Mouse (Mus musculus): ENCODE results near the gene Gpc6. TPM values are rescaled to one million over a fixed set of nuclear protein-coding genes. Genes with fewer than 3 reads are reported as not detected.

Gene Gpc6
- total RNA-seq, 2 experiments from 2014 or later: not detected

- no peak for ATAC-seq (replicated peaks; ENCODE audit: poor library complexity)
Measured at GRCm38 (mm10) chr14:117055134-117055533, 130.0 kb downstream of the Gpc6 start.

- ATAC-seq (replicated peaks; ENCODE audit: poor library complexity): no peak
Measured at GRCm38 (mm10) chr14:117061078-117061477, 136.0 kb downstream of the Gpc6 start.

GRCm38 (mm10) chr14:117061527-117061926, 136.4 kb downstream of the Gpc6 start:
- no peak for ATAC-seq (replicated peaks; ENCODE audit: poor library complexity)

- ATAC-seq (replicated peaks; ENCODE audit: poor library complexity): no peak
Measured at GRCm38 (mm10) chr14:117068179-117068578, 143.1 kb downstream of the Gpc6 start.

- ATAC-seq (replicated peaks; ENCODE audit: poor library complexity): no peak
Measured at GRCm38 (mm10) chr14:117070470-117071085, 145.5 kb downstream of the Gpc6 start.

GRCm38 (mm10) chr14:117093586-117093985, 168.5 kb downstream of the Gpc6 start:
- no peak for ATAC-seq (replicated peaks; ENCODE audit: poor library complexity)

GRCm38 (mm10) chr14:117106900-117107299, 181.8 kb downstream of the Gpc6 start:
- ATAC-seq (replicated peaks; ENCODE audit: poor library complexity): no peak

- no peak for ATAC-seq (replicated peaks; ENCODE audit: poor library complexity)
Measured at GRCm38 (mm10) chr14:117113153-117113552, 188.0 kb downstream of the Gpc6 start.

- ATAC-seq (replicated peaks; ENCODE audit: poor library complexity): no peak
Measured at GRCm38 (mm10) chr14:117122036-117122435, 196.9 kb downstream of the Gpc6 start.

- ATAC-seq (replicated peaks; ENCODE audit: poor library complexity): no peak
Measured at GRCm38 (mm10) chr14:117130334-117130733, 205.2 kb downstream of the Gpc6 start.

- no peak for ATAC-seq (replicated peaks; ENCODE audit: poor library complexity)
Measured at GRCm38 (mm10) chr14:117131324-117131723, 206.2 kb downstream of the Gpc6 start.

GRCm38 (mm10) chr14:117141077-117141848, 216.1 kb downstream of the Gpc6 start:
- no peak for ATAC-seq (replicated peaks; ENCODE audit: poor library complexity)

GRCm38 (mm10) chr14:117146089-117146488, 221.0 kb downstream of the Gpc6 start:
- no peak for ATAC-seq (replicated peaks; ENCODE audit: poor library complexity)

- ATAC-seq (replicated peaks; ENCODE audit: poor library complexity): no peak
Measured at GRCm38 (mm10) chr14:117146665-117147064, 221.6 kb downstream of the Gpc6 start.

GRCm38 (mm10) chr14:117151621-117152020, 226.5 kb downstream of the Gpc6 start:
- no peak for ATAC-seq (replicated peaks; ENCODE audit: poor library complexity)

- no peak for ATAC-seq (replicated peaks; ENCODE audit: poor library complexity)
Measured at GRCm38 (mm10) chr14:117155884-117156465, 230.9 kb downstream of the Gpc6 start.

- ATAC-seq (replicated peaks; ENCODE audit: poor library complexity): no peak
Measured at GRCm38 (mm10) chr14:117157426-117157825, 232.3 kb downstream of the Gpc6 start.

GRCm38 (mm10) chr14:117166350-117166749, 241.2 kb downstream of the Gpc6 start:
- ATAC-seq (replicated peaks; ENCODE audit: poor library complexity): no peak

GRCm38 (mm10) chr14:117193364-117193763, 268.2 kb downstream of the Gpc6 start:
- no peak for ATAC-seq (replicated peaks; ENCODE audit: poor library complexity)

GRCm38 (mm10) chr14:117202012-117202411, 276.9 kb downstream of the Gpc6 start:
- ATAC-seq (replicated peaks; ENCODE audit: poor library complexity): no peak

- ATAC-seq (replicated peaks; ENCODE audit: poor library complexity): peak; percentile 90
Measured at GRCm38 (mm10) chr14:117203960-117204359, 278.8 kb downstream of the Gpc6 start.

- ATAC-seq (replicated peaks; ENCODE audit: poor library complexity): no peak
Measured at GRCm38 (mm10) chr14:117214373-117214772, 289.3 kb downstream of the Gpc6 start.

Data from megakaryocyte progenitor cell, adult 5-6 weeks (primary cell).